Mouse (Mus musculus) right cerebral cortex, postnatal 14 days (tissue): Measurements from ENCODE around the gene Patj.
"Not testable (repeated sequence)": the region's sequence is repeated elsewhere in the genome, so short reads cannot be mapped to it uniquely, and the experiment has no call there.

ENCODE experiments used
- DNase-seq: peaks from one replicate; pipeline ENCODE4 v3.0.0; 2022

Patj gene

GRCm38 (mm10) chr4:98667009-98667408 is 271.4 kb downstream of the Patj start:
- DNase-seq = no peak

GRCm38 (mm10) chr4:98677506-98677905 is 281.9 kb downstream of the Patj start:
- DNase-seq = no peak

GRCm38 (mm10) chr4:98686678-98687267 is 291.2 kb downstream of the Patj start:
- no peak for DNase-seq

- no peak for DNase-seq
These were observed 292.5 kb downstream of the Patj start for GRCm38 (mm10) chr4:98688116-98688515.

GRCm38 (mm10) chr4:98688520-98688919 is 292.9 kb downstream of the Patj start:
- DNase-seq = no peak

- DNase-seq = no peak
These were observed 294.4 kb downstream of the Patj start for GRCm38 (mm10) chr4:98689988-98690387.

GRCm38 (mm10) chr4:98693465-98694185 is 298.0 kb downstream of the Patj start:
- no peak for DNase-seq

- DNase-seq = no peak
These were observed 302.3 kb downstream of the Patj start for GRCm38 (mm10) chr4:98697932-98698331.

- no peak for DNase-seq
These were observed 303.3 kb downstream of the Patj start for GRCm38 (mm10) chr4:98698921-98699320.

- no peak for DNase-seq
These were observed 304.6 kb downstream of the Patj start for GRCm38 (mm10) chr4:98700156-98700555.

GRCm38 (mm10) chr4:98702201-98702894 is 306.8 kb downstream of the Patj start:
- peak; percentile 79 for DNase-seq

GRCm38 (mm10) chr4:98710891-98711290 is 315.3 kb downstream of the Patj start:
- DNase-seq = no peak

- no peak for DNase-seq
These were observed 322.4 kb downstream of the Patj start for GRCm38 (mm10) chr4:98717735-98718546.

- DNase-seq = no peak
These were observed 322.9 kb downstream of the Patj start for GRCm38 (mm10) chr4:98718547-98718917.

GRCm38 (mm10) chr4:98722454-98722853 is 326.9 kb downstream of the Patj start:
- peak; percentile 71 for DNase-seq

GRCm38 (mm10) chr4:98724682-98725081 is 329.1 kb downstream of the Patj start:
- DNase-seq = not testable (repeated sequence)

GRCm38 (mm10) chr4:98725439-98725838 is 329.9 kb downstream of the Patj start:
- no peak for DNase-seq

- DNase-seq = no peak
These were observed 331.1 kb downstream of the Patj start, which contains the start of gene L1td1 for GRCm38 (mm10) chr4:98726590-98727237. Gene L1td1, plus strand, starts transcription at chr4:98726734.

GRCm38 (mm10) chr4:98727295-98727958 is 331.8 kb downstream of the Patj start:
- DNase-seq = no peak

- DNase-seq = no peak
These were observed 332.4 kb downstream of the Patj start for GRCm38 (mm10) chr4:98727959-98728347.

- DNase-seq = no peak
These were observed 333.1 kb downstream of the Patj start for GRCm38 (mm10) chr4:98728716-98729115.

- DNase-seq = no peak
These were observed 338.1 kb downstream of the Patj start for GRCm38 (mm10) chr4:98733660-98734059.
